Mouse (Mus musculus) stomach, embryonic 16.5 days (tissue): Measurements from ENCODE around the gene Pigt. TPM values are rescaled to one million over a fixed set of nuclear protein-coding genes. Genes with fewer than 3 reads are reported as not detected.

Source experiments
- polyA plus RNA-seq: library from polyadenylated mRNA; unstranded; fragments of >200 nt; fragmentation: Nextera tagmentation; extraction: Ambion mirVana; gene quantifications from 2 replicates; pipeline ENCODE4 v1.2.1, GENCODE M21; 2015

Gene Pigt
- polyA plus RNA-seq, 1 experiment from 2014 or later = 69.6 TPM

Other genes with a start within 250 kb of the Pigt start
- gene Svs3b, start 240.9 kb upstream of the Pigt start, polyA plus RNA-seq = not detected in 2 replicates
- gene Svs4, start 219.1 kb upstream of the Pigt start, polyA plus RNA-seq = not detected in 2 replicates
- gene Svs3a, start 208.3 kb upstream of the Pigt start, polyA plus RNA-seq = not detected in 2 replicates
- gene Svs6, start 180.8 kb upstream of the Pigt start, polyA plus RNA-seq = not detected in 2 replicates
- not detected in 2 replicates for gene Svs5, start 164.8 kb upstream of the Pigt start, polyA plus RNA-seq
- gene Slpi, start 108.4 kb upstream of the Pigt start, polyA plus RNA-seq = 35.5 and 46.1 TPM in 2 replicates
- 41.3 and 45.2 TPM in 2 replicates for gene Rbpjl, start 94.4 kb upstream of the Pigt start, polyA plus RNA-seq
- 6.4 and 8.9 TPM in 2 replicates for gene Matn4, start 92.4 kb upstream of the Pigt start, polyA plus RNA-seq
- 150 and 173 TPM in 2 replicates for gene Sdc4, start 53.6 kb upstream of the Pigt start, polyA plus RNA-seq
- 48.1 and 49.4 TPM in 2 replicates for gene Sys1, start 40.6 kb upstream of the Pigt start, polyA plus RNA-seq
- gene Gm20458, start 36.6 kb upstream of the Pigt start, polyA plus RNA-seq = 17.2 and 19.2 TPM in 2 replicates
- not detected in 2 replicates for gene Trp53tg5, start 23.8 kb upstream of the Pigt start, polyA plus RNA-seq
- 12.1 and 21.3 TPM in 2 replicates for gene Dbndd2, start 11.4 kb upstream of the Pigt start, polyA plus RNA-seq
- gene Wfdc2, start 64.9 kb downstream of the Pigt start, polyA plus RNA-seq = 155 and 197 TPM in 2 replicates
- gene Spint3, start 75.9 kb downstream of the Pigt start, polyA plus RNA-seq = not detected in 2 replicates
- gene Wfdc6a, start 87.9 kb downstream of the Pigt start, polyA plus RNA-seq = 1.3 and 2.2 TPM in 2 replicates
- not detected in 2 replicates for gene Eppin, start 96.1 kb downstream of the Pigt start, polyA plus RNA-seq
- not detected in 2 replicates for gene Wfdc6b, start 116.0 kb downstream of the Pigt start, polyA plus RNA-seq
- gene Wfdc8, start 116.1 kb downstream of the Pigt start, polyA plus RNA-seq = not detected in 2 replicates
- gene Wfdc16, start 141.3 kb downstream of the Pigt start, polyA plus RNA-seq = not detected in 2 replicates
- gene Wfdc10, start 158.5 kb downstream of the Pigt start, polyA plus RNA-seq = 0.79 TPM in 1 of 2 replicates, not detected in the other
- not detected in 2 replicates for gene Wfdc9, start 159.1 kb downstream of the Pigt start, polyA plus RNA-seq
- not detected in 2 replicates for gene Wfdc11, start 176.6 kb downstream of the Pigt start, polyA plus RNA-seq
- gene Wfdc13, start 187.6 kb downstream of the Pigt start, polyA plus RNA-seq = 4.2 and 5.5 TPM in 2 replicates
- gene Spint4, start 201.0 kb downstream of the Pigt start, polyA plus RNA-seq = not detected in 2 replicates
- not detected in 2 replicates for gene Spint5, start 217.8 kb downstream of the Pigt start, polyA plus RNA-seq
- 1.3 and 1.9 TPM in 2 replicates for gene Wfdc3, start 248.4 kb downstream of the Pigt start, polyA plus RNA-seq
- gene Dnttip1, start 248.5 kb downstream of the Pigt start, polyA plus RNA-seq = 58.0 and 58.3 TPM in 2 replicates